Mouse (Mus musculus) spleen, adult 18-20 months (tissue): ENCODE measurements around the gene Coq4.
A peak's percentile ranks its signal among the peaks of the same experiment; 100 is the strongest.
"Not testable (repeated sequence)": the region's sequence is repeated elsewhere in the genome, so short reads cannot be mapped to it uniquely, and the experiment has no call there.

Source experiments
- DNase-seq, 2 experiments: peaks; one replicate each; pipeline ENCODE4 v3.0.0; 2022; ENCODE audit warnings: mixed read lengths in 2 of 2

The Coq4 gene

GRCm38 (mm10) chr2:29787104-29787917 is at the start of gene Coq4:
Coq4 (plus strand) TSS chr2:29787493.
- peak; percentile 72 to 81 for DNase-seq

- no peak for DNase-seq
These were observed 48.5 kb upstream of the Coq4 start for GRCm38 (mm10) chr2:29738799-29739198.

GRCm38 (mm10) chr2:29739368-29739767 is 47.9 kb upstream of the Coq4 start:
- peak; percentile 43 to 53 for DNase-seq

- DNase-seq = no peak
These were observed 46.1 kb upstream of the Coq4 start for GRCm38 (mm10) chr2:29741207-29741606.

- DNase-seq = no peak
These were observed 43.0 kb upstream of the Coq4 start for GRCm38 (mm10) chr2:29744256-29744655.

- DNase-seq = no peak
These were observed 40.0 kb upstream of the Coq4 start for GRCm38 (mm10) chr2:29747188-29747782.

GRCm38 (mm10) chr2:29747852-29748251 is 39.4 kb upstream of the Coq4 start:
- no peak for DNase-seq

GRCm38 (mm10) chr2:29748499-29748898 is 38.8 kb upstream of the Coq4 start:
- no peak for DNase-seq

GRCm38 (mm10) chr2:29751497-29751896 is 35.8 kb upstream of the Coq4 start, which contains the start of gene Gm13420:
Gm13420 (minus strand) TSS chr2:29751685.
- DNase-seq = no peak

GRCm38 (mm10) chr2:29752397-29752796 is 34.9 kb upstream of the Coq4 start:
- DNase-seq = no peak

- no peak for DNase-seq
These were observed 31.6 kb upstream of the Coq4 start for GRCm38 (mm10) chr2:29755693-29756092.

GRCm38 (mm10) chr2:29764831-29765230 is 22.5 kb upstream of the Coq4 start:
- DNase-seq = peak in 1 of 2 experiments; percentile 62

- no peak for DNase-seq
These were observed 19.1 kb upstream of the Coq4 start for GRCm38 (mm10) chr2:29767976-29768709.

- DNase-seq = no peak
These were observed 18.4 kb upstream of the Coq4 start for GRCm38 (mm10) chr2:29768901-29769300.

- DNase-seq = no peak
These were observed 17.1 kb upstream of the Coq4 start for GRCm38 (mm10) chr2:29770162-29770561.

- DNase-seq = no peak
These were observed 15.5 kb upstream of the Coq4 start for GRCm38 (mm10) chr2:29771611-29772461.

GRCm38 (mm10) chr2:29773323-29773722 is 14.0 kb upstream of the Coq4 start:
- DNase-seq = no peak

GRCm38 (mm10) chr2:29781256-29781655 is 6.0 kb upstream of the Coq4 start:
- DNase-seq = not testable (repeated sequence)

- DNase-seq = no peak
These were observed 3.0 kb upstream of the Coq4 start for GRCm38 (mm10) chr2:29784290-29784689.

GRCm38 (mm10) chr2:29787937-29788681 is 816 bp downstream of the Coq4 start, which contains the start of gene Trub2:
Trub2 (minus strand) TSS chr2:29788502.
- DNase-seq = peak; percentile 70 to 79

- no peak for DNase-seq
These were observed 5.6 kb downstream of the Coq4 start for GRCm38 (mm10) chr2:29792772-29793487.
